Mouse (Mus musculus): ENCODE results near the gene Gm28043. TPM values are rescaled to one million over a fixed set of nuclear protein-coding genes. Genes with fewer than 3 reads are reported as not detected.
A peak's percentile ranks its signal among the peaks of the same experiment; 100 is the strongest.

Gm28043 gene
- total RNA-seq, 1 experiment: 10.2 TPM

DNA sequence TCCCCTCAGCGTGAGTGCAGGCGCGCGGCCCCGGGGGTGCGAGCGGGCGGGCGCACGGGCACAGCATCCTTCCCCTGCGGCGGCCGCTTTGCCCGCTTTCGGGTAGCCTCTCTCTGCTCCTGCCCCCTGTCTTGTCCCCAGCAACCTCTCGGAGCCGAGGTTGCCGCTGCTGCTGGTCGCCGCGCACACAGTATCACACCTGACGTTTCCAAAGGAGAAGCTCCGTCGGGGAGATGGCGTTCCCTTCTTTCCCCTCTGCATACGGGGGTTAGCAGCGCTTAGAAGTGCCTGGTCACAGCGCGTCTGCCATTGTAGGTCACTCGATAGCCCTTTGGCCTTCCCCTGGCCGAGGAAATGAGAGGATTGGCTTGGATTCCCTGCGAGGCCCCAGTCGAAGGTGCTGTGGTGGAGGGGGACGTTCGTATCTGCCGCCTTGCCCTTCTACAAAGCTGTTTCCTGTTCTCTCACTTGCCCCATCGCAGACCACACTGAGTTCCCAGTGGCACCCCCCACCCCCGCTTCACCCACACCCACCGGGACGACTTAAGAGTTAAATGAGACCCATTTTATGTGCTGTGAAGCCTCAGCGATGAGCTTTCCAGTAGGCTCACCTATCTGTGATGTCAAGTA lies 46.2 kb downstream of the Gm28043 start:
- H3K9ac ChIP-seq (ENCODE audit: insufficient read depth, low read depth, low read length, poor library complexity, severe bottlenecking): peak overlapping the region; percentile 96
- no peak for DNase-seq (ENCODE audit: low read depth, low spot score)
- H3K36me3 ChIP-seq (ENCODE audit: control insufficient read depth, insufficient read depth, low read length, poor library complexity, severe bottlenecking): peaks cover 8% of the 10 kb centered on the region; the same call in 1 of the 2 replicates
- no peaks in the 10 kb centered on the region for H3K9me3 ChIP-seq (ENCODE audit: control insufficient read depth, insufficient read depth, low read depth, low read length)
- peak overlapping the region; percentile 69 for H3K27ac ChIP-seq (ENCODE audit: insufficient read depth, low read depth, low read length, poor library complexity, severe bottlenecking)
- H3K4me3 ChIP-seq (ENCODE audit: insufficient read depth in 1 of 2, low read depth in 1 of 2, low read length in 2 of 2, poor library complexity in 1 of 2, severe bottlenecking in 1 of 2): peak overlapping the region; percentile 95 to 99
- H3K4me1 ChIP-seq (ENCODE audit: control insufficient read depth in 2 of 2, insufficient read depth in 2 of 2, low read length in 2 of 2, poor library complexity in 1 of 2): peaks cover 0 to 4% of the 10 kb centered on the region in 2 experiments; a peak in 1 of 4 replicates
- TF ChIP-seq HCFC1 (IDR thresholded peaks at IDR 0.05; ENCODE audit: borderline replicate concordance, insufficient read depth, low read length): no peak
- TF ChIP-seq ZC3H11A (IDR thresholded peaks at IDR 0.05; ENCODE audit: borderline replicate concordance, low read depth, low read length): no peak
- no peak for TF ChIP-seq MAFK (IDR thresholded peaks at IDR 0.05; ENCODE audit: insufficient read depth, low read depth, low read length)
- TF ChIP-seq CHD2 (IDR thresholded peaks at IDR 0.05; ENCODE audit: low read depth, low read length): no peak
- TF ChIP-seq ZNF384 (IDR thresholded peaks at IDR 0.05; ENCODE audit: low read depth, low read length): no peak
- in situ Hi-C loops (cut with MboI; ENCODE audit: low sequenced_read_pairs in 2 of 2, unreplicated experiment in 2 of 2): no loop called here

GRCm38 (mm10) chr17:29662145-29662544 lies 47.5 kb downstream of the Gm28043 start:
- TF ChIP-seq HCFC1 (IDR thresholded peaks at IDR 0.05; ENCODE audit: borderline replicate concordance, insufficient read depth, low read length) (no peak), ZNF384 (IDR thresholded peaks at IDR 0.05; ENCODE audit: low read depth, low read length) (0 out of 2 replicates have a peak, but pooled peaks have one; percentile 55)
- Histone ChIP-seq H3K27ac (ENCODE audit: insufficient read depth, low read depth, low read length, poor library complexity, severe bottlenecking) (no peak overlapping the region), H3K4me1 (ENCODE audit: control insufficient read depth in 2 of 2, insufficient read depth in 2 of 2, low read length in 2 of 2, poor library complexity in 1 of 2) (peaks cover 0 to 4% of the 10 kb centered on the region in 2 experiments; a peak in 1 of 4 replicates), H3K9me3 (ENCODE audit: control insufficient read depth, insufficient read depth, low read depth, low read length) (no peaks in the 10 kb centered on the region), H3K36me3 (ENCODE audit: control insufficient read depth, insufficient read depth, low read length, poor library complexity, severe bottlenecking) (peaks cover 11% of the 10 kb centered on the region; the same call in 1 of the 2 replicates), H3K9ac (ENCODE audit: insufficient read depth, low read depth, low read length, poor library complexity, severe bottlenecking) (no peak overlapping the region), H3K4me3 (ENCODE audit: insufficient read depth in 1 of 2, low read depth in 1 of 2, low read length in 2 of 2, poor library complexity in 1 of 2, severe bottlenecking in 1 of 2) (no peak overlapping the region)
- in situ Hi-C loops (cut with MboI; ENCODE audit: low sequenced_read_pairs in 2 of 2, unreplicated experiment in 2 of 2): no loop called here
- DNase-seq (ENCODE audit: low read depth, low spot score): no peak

DNA sequence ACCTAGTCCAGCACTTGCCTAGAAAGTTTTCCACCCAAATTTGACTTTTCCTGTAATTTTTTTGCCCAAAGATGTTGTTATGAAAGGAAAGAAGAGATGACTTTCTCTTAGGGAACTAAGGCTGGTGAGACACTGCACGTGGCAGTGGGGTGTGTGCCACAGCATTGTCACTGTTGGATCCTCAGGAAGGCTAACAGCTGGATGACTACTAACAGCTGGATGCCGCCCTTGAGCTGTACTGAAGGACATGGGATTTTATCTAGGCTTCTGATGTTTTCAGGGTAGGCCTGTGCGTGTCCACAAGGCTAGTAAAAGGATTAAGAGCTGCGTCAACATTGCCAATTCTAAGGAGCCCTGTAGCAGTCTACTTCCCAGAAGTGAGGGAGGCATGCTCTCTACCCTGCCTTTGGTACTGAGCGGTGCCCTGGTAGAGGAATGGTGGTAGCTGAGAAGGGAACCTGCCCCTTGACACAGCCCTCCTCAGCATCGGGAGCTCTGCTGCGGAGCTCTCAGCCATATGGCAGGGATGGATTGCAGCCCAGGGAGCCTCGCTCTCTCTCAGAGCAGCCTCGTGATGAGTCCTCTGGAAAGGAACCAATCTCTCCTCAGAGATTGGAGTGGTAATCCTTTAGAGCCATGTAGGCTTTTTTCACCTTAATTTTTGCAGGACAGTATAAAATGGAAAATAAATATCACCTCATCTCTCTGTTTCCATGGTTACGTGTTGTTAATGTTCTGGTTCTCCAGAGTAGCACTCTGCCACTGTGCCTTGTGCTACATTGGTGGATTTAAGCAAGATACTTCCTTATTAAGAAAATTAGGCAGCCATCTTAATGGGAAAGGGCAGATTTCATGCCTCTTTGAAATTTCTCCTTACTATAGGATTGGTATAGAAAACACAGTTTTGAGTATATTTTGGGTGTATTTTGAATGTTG lies 53.6 kb downstream of the Gm28043 start:
- DNase-seq (ENCODE audit: low read depth, low spot score): no peak
- Histone ChIP-seq H3K4me3 (ENCODE audit: insufficient read depth in 1 of 2, low read depth in 1 of 2, low read length in 2 of 2, poor library complexity in 1 of 2, severe bottlenecking in 1 of 2) (no peak overlapping the region), H3K9me3 (ENCODE audit: control insufficient read depth, insufficient read depth, low read depth, low read length) (no peaks in the 10 kb centered on the region), H3K27ac (ENCODE audit: insufficient read depth, low read depth, low read length, poor library complexity, severe bottlenecking) (no peak overlapping the region), H3K4me1 (ENCODE audit: control insufficient read depth in 2 of 2, insufficient read depth in 2 of 2, low read length in 2 of 2, poor library complexity in 1 of 2) (peaks cover 4 to 7% of the 10 kb centered on the region in 2 experiments; a peak in 2 of 4 replicates), H3K36me3 (ENCODE audit: control insufficient read depth, insufficient read depth, low read length, poor library complexity, severe bottlenecking) (peaks cover 18% of the 10 kb centered on the region; the same call in 1 of the 2 replicates), H3K9ac (ENCODE audit: insufficient read depth, low read depth, low read length, poor library complexity, severe bottlenecking) (peak overlapping the region; percentile 56; the same call in 1 of the 2 replicates)
- in situ Hi-C loops (cut with MboI; ENCODE audit: low sequenced_read_pairs in 2 of 2, unreplicated experiment in 2 of 2): no loop called here
- no peak for TF ChIP-seq HCFC1 (IDR thresholded peaks at IDR 0.05; ENCODE audit: borderline replicate concordance, insufficient read depth, low read length)
- TF ChIP-seq MAFK (IDR thresholded peaks at IDR 0.05; ENCODE audit: insufficient read depth, low read depth, low read length): no peak
- TF ChIP-seq ZNF384 (IDR thresholded peaks at IDR 0.05; ENCODE audit: low read depth, low read length): no peak
- TF ChIP-seq ZC3H11A (IDR thresholded peaks at IDR 0.05; ENCODE audit: borderline replicate concordance, low read depth, low read length): no peak
- no peak for TF ChIP-seq CHD2 (IDR thresholded peaks at IDR 0.05; ENCODE audit: low read depth, low read length)

GRCm38 (mm10) chr17:29669030-29669429 lies 54.4 kb downstream of the Gm28043 start:
- TF ChIP-seq MAFK (IDR thresholded peaks at IDR 0.05; ENCODE audit: insufficient read depth, low read depth, low read length) (no peak), HCFC1 (IDR thresholded peaks at IDR 0.05; ENCODE audit: borderline replicate concordance, insufficient read depth, low read length) (no peak), ZC3H11A (IDR thresholded peaks at IDR 0.05; ENCODE audit: borderline replicate concordance, low read depth, low read length) (no peak), ZNF384 (IDR thresholded peaks at IDR 0.05; ENCODE audit: low read depth, low read length) (no peak), CHD2 (IDR thresholded peaks at IDR 0.05; ENCODE audit: low read depth, low read length) (no peak)
- Histone ChIP-seq H3K27ac (ENCODE audit: insufficient read depth, low read depth, low read length, poor library complexity, severe bottlenecking) (no peak overlapping the region), H3K4me1 (ENCODE audit: control insufficient read depth in 2 of 2, insufficient read depth in 2 of 2, low read length in 2 of 2, poor library complexity in 1 of 2) (peaks cover 4 to 7% of the 10 kb centered on the region in 2 experiments; a peak in 2 of 4 replicates), H3K9me3 (ENCODE audit: control insufficient read depth, insufficient read depth, low read depth, low read length) (no peaks in the 10 kb centered on the region), H3K9ac (ENCODE audit: insufficient read depth, low read depth, low read length, poor library complexity, severe bottlenecking) (no peak overlapping the region), H3K4me3 (ENCODE audit: insufficient read depth in 1 of 2, low read depth in 1 of 2, low read length in 2 of 2, poor library complexity in 1 of 2, severe bottlenecking in 1 of 2) (no peak overlapping the region), H3K36me3 (ENCODE audit: control insufficient read depth, insufficient read depth, low read length, poor library complexity, severe bottlenecking) (peaks cover 22% of the 10 kb centered on the region)
- no peak for DNase-seq (ENCODE audit: low read depth, low spot score)
- in situ Hi-C loops (cut with MboI; ENCODE audit: low sequenced_read_pairs in 2 of 2, unreplicated experiment in 2 of 2): no loop called here
